Mouse (Mus musculus) right cerebral cortex, postnatal 25 days (tissue): ENCODE results near the gene Zfp277.

Source experiments
- DNase-seq: peaks from one replicate; pipeline ENCODE4 v3.0.0; 2022

The Zfp277 gene

DNA sequence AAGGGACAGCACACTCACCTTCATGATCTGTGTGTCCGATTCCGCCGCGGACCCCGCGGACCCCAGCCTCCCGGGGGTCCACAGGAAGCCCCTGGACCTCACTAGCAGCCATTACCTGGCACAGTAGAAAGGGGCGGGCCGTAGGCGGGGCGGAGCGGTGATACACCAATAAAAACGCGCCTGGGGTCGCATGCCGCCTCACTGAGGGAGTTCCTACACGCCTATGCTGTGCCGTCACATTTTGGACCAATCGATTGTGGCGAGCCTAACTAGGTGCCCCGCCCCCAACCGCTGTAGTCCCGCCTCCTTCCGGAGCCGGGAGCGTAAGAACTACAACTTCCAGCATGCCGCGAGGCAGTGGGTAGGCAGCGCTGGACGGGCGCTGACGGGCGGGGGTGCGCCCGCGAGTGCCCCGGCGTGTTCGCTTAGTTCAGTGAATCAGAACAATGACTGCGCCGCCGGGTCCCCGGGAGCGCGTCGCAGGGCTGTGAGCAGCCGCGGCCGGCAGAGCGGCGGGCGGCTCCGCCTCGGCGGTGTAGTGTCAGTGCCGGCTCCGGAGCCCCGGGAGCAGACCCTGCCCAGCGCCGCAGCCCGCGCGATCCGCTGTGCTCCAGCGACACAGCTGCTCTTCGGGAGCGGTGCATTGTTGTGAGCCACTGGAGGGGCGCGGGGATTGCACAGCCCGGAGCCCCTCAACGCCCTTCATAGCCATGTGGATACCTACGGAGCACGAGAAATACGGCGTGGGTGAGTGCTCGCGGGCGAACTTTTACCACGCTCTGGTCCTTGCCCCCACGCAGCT lies at the start of gene Zfp277, which contains the start of gene Dock4:
TSS of gene Zfp277 (minus strand) at position 255 of the 802 bp plus-strand sequence.
TSS of gene Dock4 (plus strand) at position 305 of the 802 bp plus-strand sequence.
- DNase-seq = peak; percentile 98

DNA sequence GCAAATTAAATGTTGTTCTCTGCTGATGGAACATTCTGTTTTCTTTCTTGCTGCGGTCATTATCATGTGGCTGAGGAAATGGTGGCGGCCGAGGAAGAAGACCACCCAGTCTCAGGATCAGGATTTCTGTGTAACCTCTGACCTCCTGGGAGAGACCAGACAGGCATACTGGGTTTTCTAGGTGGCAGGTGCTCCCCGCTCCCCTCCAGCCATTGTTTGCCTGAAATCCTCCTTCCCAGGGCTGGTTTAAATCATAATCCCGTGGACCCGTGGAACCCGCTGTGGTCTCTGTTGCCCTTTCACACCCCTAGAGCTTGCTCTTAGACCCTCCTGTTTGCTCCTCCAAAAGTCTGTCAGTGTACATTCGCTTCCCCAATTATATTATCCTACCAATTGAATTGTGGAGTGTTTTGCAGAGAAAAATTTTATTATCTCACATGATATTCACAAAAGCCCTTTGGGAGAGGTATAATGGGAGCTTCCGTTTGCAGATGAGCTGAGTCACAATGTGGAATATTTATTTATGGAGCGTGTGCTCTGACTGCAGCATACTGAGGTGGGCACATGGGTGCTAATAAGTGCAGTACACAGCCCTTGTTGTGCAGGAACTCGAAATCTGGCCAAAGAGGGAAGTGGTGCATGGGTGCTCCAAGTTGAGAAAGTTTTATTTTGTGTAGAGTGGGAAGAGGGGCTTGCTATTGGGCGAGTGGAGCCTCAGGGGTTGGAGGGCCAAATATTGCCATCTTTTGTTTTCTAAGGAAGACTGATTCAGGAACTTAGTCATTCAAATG lies 40.5 kb upstream of the Zfp277 start:
- no peak for DNase-seq

DNA sequence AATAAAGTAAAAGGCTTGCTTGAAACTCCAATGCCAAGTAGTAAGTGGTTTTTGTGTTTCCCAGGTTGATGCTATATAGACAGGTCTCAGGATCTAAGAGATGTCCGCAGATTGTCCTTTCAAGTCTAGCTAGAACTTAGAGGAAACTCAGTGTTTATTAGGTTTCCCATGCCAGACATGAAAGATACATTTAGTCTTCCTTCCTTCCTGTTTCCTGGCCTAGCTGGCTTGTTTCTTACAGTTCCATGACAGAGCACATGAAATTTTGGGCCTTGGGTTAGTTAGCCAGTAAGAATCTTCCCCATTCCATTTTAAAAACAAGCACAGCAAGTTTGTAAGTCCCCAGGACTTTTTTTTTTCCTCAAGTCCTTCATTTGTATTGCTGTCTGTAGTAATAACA lies 39.5 kb upstream of the Zfp277 start:
- no peak for DNase-seq

DNA sequence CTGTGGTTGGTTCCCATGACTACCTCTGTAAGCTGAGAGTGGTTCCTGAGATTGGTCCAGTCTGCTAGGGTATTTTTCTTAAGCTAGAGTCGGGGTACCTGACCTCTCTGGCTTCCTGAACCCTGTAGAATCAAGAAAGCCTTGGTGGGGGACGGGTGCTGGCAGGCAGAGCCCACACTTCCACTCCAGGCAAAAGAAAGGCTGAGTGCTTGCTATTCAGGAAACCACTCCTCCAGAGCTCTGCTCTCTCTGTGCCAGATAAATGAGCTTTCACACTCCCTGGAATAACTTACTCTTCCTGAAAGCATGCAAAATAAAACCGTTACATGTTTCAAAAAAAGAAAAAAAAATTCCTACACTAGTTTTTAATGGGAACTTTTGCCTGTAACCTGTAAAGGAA lies 38.5 kb upstream of the Zfp277 start:
- peak; percentile 44 for DNase-seq

DNA sequence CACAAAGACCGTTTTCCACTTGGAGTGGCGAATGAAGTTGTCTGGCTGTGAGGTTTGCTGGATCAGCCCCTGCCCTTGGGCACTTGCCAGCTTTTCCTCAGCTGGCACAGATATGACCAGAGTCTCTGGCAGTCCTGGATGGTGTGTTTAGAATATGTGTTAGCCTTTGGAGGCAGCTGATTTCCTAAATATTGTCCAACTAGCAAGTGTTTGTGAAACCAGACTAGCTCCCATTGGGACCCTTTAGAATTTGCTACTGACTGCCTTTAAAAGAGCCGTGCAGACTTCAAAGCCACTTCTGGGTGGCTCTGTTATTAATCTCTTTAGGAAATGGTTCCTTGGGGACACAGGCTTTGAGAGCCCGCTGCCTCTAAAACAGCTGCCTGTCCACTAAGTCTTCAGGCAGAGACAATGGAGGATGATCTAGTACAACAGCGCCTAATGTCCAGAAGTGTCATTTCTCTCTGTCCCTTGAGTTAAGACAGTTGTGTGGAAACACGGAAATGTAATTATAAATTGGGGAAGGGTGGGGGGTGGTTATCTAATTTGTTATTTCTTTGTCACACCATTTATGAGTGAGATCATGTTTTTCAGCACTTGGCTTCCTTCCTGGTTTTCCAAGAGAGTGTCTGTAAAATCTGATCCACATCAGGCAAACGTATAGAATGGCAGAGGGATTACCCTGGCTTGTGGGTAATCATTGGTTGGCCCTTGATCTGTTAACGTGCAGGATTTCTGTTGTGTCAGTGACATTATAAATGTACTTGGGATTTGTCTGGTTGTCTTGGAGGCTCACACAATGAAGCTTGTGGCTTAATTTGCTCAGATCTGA lies 32.1 kb upstream of the Zfp277 start:
- DNase-seq = peak; percentile 1

DNA sequence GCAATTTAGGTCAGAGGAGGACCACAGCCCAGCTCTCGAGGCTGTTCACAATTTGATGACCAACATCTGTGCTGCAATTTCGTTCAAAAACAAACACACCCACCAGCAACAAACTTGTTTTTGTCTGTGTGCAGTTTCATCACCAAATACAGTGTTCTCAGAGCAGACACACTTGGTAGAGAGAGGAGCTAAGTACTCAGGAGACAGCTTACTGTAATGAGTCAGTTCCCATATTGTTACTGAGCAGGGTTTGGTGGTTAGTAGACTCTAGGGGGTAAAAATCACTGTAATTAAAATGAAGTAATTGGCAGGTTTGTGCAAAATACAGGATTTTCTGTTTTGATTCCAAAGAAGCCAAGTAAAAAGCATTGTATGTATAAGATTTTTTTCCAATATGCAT lies 28.0 kb upstream of the Zfp277 start:
- DNase-seq = no peak

DNA sequence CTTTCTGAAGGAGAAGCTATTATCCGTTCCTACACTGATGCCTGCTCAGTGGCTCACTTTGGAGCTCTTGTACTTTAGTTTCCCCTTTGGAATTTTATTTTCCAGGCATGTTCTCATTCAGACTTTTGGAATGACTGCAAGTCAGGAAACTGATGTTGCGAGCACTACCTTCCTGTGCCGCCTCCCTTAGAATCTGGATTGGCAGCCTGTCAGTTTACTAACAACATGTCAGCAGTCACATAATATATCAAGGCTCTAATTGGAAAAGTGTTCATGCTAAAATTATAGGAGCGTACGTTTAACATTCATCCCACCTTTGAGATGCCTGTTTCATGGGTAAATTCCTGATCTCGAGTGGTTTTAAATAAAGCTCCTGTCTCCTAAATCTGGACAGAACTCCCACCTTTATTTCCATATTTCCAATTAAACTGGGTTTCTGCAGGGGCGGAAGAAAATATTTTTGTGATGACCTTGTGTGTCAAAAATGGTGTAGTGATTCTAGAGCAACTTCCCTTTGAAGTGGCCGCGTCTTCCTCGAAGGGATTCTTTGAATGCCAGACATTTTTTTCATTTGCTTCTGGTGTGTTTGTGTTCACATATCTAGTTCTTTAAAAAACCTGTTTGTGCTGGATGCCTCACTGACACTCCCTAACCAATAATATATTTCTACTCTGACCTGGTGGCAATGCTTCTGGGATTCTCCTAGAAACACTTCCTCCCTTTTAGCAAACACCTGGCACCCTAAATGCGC lies 26.1 kb upstream of the Zfp277 start:
- no peak for DNase-seq

DNA sequence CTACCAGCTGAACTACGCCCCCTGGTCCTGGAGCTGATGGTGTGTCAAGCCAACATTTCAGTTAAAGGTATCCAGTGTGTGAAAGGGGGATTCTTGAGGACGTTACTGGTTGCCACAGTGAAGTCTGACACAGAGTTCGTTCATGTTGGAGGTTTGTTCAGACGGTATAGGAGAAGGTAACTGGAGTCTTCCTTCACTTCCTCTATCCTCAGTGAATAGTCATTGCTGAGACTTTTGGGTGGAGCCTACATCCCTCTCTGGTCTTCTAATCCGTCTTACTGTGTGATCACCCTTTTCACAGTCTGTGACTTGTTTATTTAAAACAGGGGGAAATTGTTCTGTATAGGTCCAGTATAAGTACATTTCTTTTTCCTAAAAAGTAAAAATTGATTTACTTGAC lies 23.3 kb upstream of the Zfp277 start:
- DNase-seq = no peak

DNA sequence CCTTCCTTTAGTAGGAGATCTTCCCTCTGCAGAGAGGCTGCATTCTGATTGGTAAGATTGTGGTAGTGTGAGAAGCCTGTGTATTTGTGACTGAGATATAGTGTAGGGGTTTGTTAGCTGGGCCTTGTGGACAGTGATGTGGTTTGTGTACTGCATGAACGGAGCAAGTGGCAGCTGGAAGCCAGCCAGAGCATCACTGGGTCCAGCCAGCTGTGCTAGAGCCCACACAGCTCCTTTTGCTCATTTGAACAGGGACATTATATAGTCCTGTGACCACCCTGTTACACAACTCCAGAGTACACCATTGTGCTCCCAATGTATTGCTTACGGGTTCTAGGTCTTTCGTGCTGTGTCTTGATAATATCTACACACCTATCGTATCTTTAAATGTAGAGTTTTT lies 22.5 kb upstream of the Zfp277 start:
- no peak for DNase-seq

DNA sequence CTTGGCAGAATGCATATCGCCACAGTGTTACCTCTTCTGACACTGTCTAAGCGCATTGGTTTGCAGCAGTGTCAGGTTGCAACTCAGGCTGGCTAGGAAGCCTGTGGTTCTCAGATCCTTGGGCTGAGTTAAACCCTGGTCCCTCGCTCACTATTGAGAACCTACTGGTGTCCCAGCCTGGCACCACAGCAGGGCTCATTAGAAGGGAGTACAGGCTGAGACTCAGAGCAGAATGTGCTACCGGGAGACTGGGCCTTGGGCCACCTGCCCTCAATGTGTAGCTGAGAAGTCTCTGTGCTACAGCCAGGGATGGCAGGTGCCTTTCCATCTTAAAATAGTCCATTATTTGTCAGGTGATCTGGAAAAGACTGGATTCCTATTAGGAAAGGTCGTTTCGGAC lies 18.6 kb upstream of the Zfp277 start:
- DNase-seq = no peak

DNA sequence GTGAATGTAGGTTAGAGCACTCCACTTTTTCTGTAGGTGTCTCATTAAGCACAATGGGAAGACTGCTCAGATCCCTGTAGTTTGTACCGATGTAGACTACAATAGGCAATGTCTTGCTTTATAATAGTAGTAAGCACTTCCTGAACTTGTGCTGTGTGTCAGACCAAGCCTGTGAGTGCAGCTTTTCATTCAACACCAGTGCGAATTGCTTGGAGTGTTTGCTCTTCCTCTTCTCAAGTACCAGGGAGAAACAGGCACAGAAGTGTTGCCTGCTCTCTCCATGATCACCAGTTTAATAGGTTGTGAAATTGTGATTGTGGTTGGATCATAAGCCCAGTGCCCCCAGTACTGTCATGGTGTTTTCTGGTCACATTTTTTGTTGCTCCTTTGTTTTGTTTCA lies 18.1 kb upstream of the Zfp277 start:
- no peak for DNase-seq

DNA sequence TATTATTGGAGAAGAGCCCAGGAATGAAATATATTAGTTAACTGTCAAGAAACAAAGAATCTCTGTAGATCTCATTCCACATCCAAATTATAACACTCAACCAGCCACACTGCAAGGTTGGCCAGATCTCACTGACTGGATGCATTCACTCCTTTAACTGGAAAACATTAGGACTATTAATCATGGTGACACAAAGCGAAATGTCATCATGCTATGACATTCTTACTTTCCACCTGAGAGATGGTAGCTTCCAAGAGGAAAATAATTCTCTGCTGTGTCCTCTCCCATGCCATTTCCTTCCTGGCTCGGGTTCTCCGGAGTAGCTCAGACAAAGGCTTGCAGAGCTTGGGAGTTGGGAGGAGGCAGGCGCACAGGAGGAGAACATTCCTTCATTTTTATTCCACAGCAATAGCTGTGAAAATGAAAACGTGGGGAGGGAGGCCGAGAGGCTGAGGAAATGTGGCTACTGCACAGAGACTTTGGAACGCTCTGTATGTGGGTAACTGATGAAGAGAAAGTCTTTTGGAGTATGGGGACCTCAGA lies 17.1 kb upstream of the Zfp277 start:
- no peak for DNase-seq

DNA sequence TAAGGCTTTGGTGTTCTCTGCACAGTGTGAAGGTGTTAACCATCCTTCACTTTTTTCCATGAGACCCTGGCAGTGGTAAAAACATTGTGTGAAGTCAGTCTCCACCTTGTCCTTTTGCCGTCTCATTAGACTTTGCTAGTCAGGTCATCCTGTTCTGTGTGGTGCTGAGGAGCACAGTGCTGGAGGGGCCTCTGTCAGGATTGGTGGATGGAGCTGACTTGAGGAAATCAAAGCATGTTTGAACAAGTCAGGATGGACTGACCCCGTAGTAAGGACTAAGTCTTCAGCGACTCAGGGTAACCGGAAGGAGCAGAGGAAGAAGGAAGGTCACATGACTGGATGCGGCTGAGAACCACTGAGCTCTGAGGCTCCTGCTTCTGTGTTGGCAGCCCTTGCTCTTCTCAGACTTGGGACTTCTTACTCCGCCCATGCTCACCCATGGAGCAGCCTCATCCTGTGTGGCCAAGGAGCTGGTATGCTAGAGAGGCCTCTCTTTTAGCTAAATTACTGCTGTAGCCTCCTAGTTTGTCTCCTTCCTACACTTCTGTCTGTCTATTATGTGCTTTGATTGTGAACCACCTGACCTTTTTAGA lies 14.1 kb upstream of the Zfp277 start:
- DNase-seq = no peak

DNA sequence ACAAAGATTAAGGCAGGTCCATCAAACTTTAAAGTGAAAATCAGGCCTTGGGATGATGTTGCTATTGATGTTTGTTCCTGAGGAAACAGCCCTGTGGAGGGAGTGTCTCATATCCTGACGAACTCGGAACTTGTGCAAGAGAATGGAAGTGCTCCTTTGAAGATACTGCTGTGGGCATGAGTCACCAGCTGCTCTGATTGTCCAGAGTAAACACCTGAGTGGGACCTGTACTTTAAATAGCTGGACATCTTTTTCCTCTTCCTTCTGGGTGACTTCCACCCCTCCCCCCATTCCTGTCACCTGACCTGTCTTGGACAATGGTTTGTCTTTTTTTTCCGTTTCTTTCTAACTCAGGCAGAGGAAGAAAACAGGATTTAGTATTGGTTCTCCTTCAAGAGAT lies 13.3 kb upstream of the Zfp277 start:
- no peak for DNase-seq

DNA sequence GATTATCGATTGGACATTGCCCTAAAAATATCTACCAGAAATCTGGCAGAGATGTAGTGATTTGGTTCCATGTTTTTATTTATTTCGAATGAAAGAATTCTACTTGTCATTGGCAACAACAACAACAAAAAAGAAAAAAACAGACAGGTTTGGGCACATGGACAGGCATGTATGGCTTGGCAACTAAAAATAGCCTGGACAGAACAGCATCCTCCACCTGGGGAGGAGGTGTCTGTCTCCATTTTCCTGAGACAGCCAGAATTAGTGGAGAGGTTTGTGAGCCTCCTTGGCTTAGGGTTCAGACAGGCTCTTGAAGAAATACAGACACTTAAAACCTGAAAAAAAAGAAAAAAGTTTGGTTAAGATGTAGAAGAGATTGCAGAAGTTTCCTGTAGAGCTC lies 10.8 kb upstream of the Zfp277 start:
- DNase-seq = no peak

DNA sequence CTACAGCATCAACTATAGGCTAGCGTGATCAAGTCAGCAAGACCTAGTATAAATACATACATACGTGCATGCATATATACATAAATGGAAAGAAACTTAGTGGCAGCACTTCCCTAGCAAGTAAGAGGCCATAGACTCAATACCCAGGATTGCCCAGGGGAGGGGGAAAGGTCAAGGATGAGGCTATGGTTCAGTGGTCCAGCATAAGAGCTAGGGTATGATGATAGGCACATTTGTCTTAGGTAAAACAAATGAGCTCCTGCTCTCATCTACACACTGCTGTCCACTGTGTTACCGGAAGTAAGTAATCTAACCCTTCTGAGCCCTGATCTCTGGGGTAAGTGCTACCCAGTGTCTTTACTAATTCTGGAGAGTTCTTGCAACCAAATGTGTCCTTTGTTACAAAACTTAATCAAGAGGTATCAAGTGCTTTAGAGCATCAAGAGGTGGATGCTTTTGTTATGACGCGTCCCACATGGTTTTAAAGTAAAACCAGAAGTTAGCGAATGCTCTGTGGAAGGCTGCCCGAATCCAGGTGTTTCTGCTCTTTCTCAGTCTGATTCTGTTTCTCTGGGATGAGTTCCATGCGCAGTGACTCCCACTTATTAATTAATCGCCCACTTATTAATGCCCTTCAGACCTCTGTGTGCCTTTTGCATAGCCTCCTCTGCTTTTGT lies 3.6 kb upstream of the Zfp277 start:
- no peak for DNase-seq

DNA sequence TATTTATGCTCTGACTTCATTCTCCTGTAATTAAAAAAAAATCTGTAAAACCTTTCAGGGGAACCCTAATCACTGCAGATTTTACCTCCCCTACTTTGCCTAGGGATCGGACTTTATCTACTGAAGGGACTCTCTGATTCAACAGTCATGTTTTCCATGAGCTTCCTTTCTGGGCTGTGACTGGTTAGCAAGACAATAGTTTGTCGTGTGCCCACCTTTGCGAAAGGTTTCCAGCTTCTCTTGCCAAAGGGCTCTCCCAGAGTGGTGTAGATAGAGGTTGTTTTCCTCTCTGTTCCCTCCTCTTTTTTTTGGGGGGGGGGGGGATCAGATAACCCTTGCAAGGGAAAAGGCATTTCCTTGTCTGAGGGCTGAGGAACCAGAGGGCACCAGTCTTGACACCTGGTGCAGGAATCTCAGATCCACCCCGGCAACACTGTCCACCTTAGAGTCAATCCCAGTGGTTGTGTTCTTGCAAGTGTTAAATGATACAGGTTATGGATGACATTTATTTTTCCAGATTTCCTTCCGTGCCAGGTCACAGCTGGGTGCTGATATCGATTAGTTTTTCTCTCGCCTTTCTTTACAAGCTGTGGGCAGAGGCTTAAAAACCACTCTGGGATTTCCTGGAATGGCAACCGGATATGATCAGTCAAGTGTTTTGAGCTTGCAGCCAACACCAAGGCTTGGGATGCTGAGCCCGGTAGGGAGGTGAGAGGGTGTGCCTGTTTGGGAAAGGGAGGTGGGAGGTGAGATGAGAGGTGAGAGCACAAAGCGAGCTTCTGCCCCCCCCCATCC lies 2.1 kb upstream of the Zfp277 start:
- peak; percentile 26 for DNase-seq

DNA sequence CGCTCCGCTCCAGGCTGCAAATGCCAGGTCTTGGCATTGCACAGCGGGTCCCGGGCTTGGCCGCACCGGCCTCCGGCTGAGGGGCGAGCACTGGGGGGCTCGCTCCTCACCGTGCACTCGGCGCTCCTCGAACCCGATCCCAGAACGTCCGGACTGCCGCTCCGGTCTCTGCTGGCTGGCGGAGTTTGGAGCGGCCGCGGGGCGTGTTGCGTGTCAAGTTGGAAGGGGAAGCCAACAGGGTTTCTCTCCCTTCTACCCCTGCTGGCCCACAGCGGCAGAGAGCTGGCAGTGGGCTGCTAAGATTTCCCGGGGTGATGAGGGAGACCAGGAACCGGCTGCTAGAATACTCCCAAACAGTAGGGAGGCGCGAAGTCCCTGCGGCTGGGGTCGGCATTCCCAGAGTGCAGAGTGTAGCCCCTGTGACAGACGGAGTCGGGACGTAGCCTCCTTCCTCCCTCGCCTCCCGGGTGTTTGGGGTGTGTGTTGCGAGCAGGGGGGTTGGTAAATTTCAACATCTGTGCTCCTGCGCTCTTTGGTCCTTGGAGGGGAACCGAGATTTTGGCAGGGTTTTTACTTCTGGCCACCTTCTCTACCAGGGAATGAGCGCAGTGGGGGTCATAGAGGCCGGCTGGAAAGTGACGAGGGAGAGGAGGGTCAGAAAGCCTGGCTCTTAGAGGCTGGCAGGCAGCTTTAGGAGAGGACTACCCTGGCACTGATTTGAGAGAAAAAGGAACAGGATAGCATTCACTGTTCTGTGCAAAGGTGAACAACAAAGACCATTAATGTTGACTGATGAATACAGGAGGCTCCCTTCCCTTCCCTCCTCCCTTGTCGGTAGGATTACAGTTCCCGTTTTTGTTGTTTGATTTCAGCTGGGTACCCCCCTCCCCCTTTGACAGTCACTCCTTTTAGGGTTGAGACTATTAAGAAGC lies 1.0 kb upstream of the Zfp277 start:
- peak; percentile 59 for DNase-seq

DNA sequence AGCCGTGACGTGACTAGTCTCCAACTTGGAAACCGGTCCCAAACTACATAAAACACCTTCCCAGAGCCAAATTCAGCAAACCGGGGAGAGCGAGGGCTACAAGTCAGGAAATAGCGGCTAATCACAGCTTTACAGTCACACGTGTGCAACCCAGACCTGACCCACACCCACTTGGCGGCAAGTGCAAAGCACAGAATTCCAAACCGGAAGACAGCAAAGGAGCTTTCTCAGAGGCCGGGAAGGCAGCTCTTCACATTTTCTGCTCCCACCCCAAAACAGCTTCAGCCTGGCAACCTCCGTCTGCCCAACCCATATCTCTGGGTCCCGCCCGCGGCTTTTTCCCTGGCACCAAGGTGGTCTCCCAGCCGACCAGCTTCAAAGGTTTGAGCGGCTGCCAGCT lies 496 bp downstream of the Zfp277 start:
- no peak for DNase-seq
